Mouse (Mus musculus) myocyte (in vitro differentiated cells): Measurements from ENCODE around the gene 4930426L09Rik. TPM values are rescaled to one million over a fixed set of nuclear protein-coding genes. Genes with fewer than 3 reads are reported as not detected.

ENCODE experiments used
- H3K27me3 ChIP-seq: one replicate; pipeline ENCODE4 v1.6.1; 2011; ENCODE audit not compliant: control insufficient read depth, insufficient read depth, insufficient read length
- H3K36me3 ChIP-seq: one replicate; pipeline ENCODE4 v1.6.1; 2011; ENCODE audit not compliant: control insufficient read depth, insufficient read depth
- H3K4me2 ChIP-seq: one replicate; pipeline ENCODE4 v1.6.1; 2011; ENCODE audit warnings: low read depth, control low read depth
- H3K4me3 ChIP-seq: one replicate; pipeline ENCODE4 v1.5.1; 2011; ENCODE audit warnings: mild to moderate bottlenecking, control low read depth, moderate library complexity
- H3K79me2 ChIP-seq: one replicate; pipeline ENCODE4 v1.6.1; 2011; ENCODE audit not compliant: control insufficient read depth, insufficient read depth
- H3ac ChIP-seq: one replicate; pipeline ENCODE4 v1.6.1; 2011; ENCODE audit not compliant: control insufficient read depth, insufficient read length
- CEBPB ChIP-seq: IDR thresholded peaks from 2 replicates; pipeline ENCODE4 v1.6.1; 2011; ENCODE audit warnings: mild to moderate bottlenecking, moderate library complexity; ENCODE audit not compliant: poor library complexity, insufficient read depth, severe bottlenecking
- E2F4 ChIP-seq: IDR thresholded peaks from one replicate; pipeline ENCODE4 v1.6.1; 2011; ENCODE audit warnings: mild to moderate bottlenecking, control low read depth, moderate library complexity; ENCODE audit not compliant: insufficient read depth
- MAX ChIP-seq: IDR thresholded peaks from one replicate; pipeline ENCODE4 v1.6.1; 2011; ENCODE audit warnings: low read depth, mild to moderate bottlenecking, control low read depth
- MYOD1 ChIP-seq, 3 experiments: IDR thresholded peaks; one replicate each; pipeline ENCODE4 v1.6.1; 2011; ENCODE audit warnings: control low read depth in 2 of 3, low read depth in 2 of 3, mild to moderate bottlenecking in 2 of 3, moderate library complexity in 1 of 3; ENCODE audit not compliant: insufficient read length in 2 of 3, control insufficient read depth in 1 of 3
- MYOG ChIP-seq, 3 experiments: IDR thresholded peaks; one replicate each; pipeline ENCODE4 v1.6.1; 2011; ENCODE audit warnings: control low read depth in 2 of 3, low read depth in 2 of 3, mild to moderate bottlenecking in 2 of 3; ENCODE audit not compliant: insufficient read length in 2 of 3, control insufficient read depth in 1 of 3, insufficient read depth in 1 of 3
- POLR2A ChIP-seq: IDR thresholded peaks from one replicate; pipeline ENCODE4 v1.6.1; 2011; ENCODE audit warnings: low read depth, mild to moderate bottlenecking, control low read depth, moderate library complexity; ENCODE audit not compliant: insufficient read length
- POLR2AphosphoS2 ChIP-seq: IDR thresholded peaks from one replicate; pipeline ENCODE4 v1.6.1; 2011; ENCODE audit warnings: low read depth, control low read depth; ENCODE audit not compliant: insufficient read length
- REST ChIP-seq: IDR thresholded peaks from one replicate; pipeline ENCODE4 v1.6.1; 2011; ENCODE audit warnings: mild to moderate bottlenecking, control low read depth, moderate library complexity; ENCODE audit not compliant: insufficient read depth, insufficient read length
- SRF ChIP-seq: IDR thresholded peaks from one replicate; pipeline ENCODE4 v1.6.1; 2011; ENCODE audit warnings: low read depth; ENCODE audit not compliant: control insufficient read depth, insufficient read length
- TCF12 ChIP-seq: IDR thresholded peaks from one replicate; pipeline ENCODE4 v1.6.1; 2011; ENCODE audit warnings: mild to moderate bottlenecking, control low read depth; ENCODE audit not compliant: poor library complexity, insufficient read depth, severe bottlenecking
- TCF3 ChIP-seq: IDR thresholded peaks from one replicate; pipeline ENCODE4 v1.6.1; 2011; ENCODE audit warnings: low read depth, control low read depth; ENCODE audit not compliant: insufficient read length
- USF1 ChIP-seq: IDR thresholded peaks from one replicate; pipeline ENCODE4 v1.6.1; 2011; ENCODE audit warnings: low read depth, mild to moderate bottlenecking, control low read depth, moderate library complexity
- polyA plus RNA-seq: library from polyadenylated mRNA; unstranded; fragments of >200 nt; fragmentation: generic; extraction: Trizol; gene quantifications from one replicate; pipeline ENCODE4 v1.2.1, GENCODE M21; 2012; ENCODE audit warnings: missing spikeins

Gene 4930426L09Rik
- polyA plus RNA-seq, 1 experiment, result 0.35 TPM

DNA sequence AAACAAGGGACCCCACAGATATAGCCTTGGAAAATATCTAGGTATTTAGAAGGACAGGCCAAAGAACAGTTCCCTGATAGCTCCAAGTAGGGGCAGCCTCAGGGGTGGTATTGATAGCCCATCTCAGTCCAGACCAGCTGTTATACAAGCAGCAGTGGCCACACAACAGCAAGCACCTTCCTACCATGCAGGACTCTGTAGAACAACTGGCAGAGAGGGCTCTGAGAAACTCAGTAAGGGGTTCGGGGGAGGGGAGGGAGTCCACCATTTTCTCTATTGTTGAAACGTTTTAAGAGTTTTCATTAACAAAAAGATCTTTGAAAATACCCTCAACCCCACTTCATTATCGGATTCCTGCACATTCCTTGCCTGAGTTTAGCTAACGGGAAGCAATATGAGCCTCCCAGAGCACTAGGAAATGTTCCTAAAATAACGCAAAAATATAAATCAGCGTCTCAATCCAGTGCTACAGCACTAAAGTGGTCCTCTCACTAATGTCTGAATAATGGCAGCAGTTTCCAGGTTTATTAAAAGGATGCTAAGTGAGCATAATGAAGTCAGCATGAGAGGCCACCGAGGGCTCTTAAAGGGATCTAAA, 37.7 kb upstream of the 4930426L09Rik start:
- TF ChIP-seq TCF12, result no peak
- TF ChIP-seq MYOD1 (IDR thresholded peaks at IDR 0.05; ENCODE audit: control insufficient read depth in 1 of 3, insufficient read length in 2 of 3, low read depth in 2 of 3), result peak in 1 of 3 experiments; percentile 2
- TF ChIP-seq POLR2A, result no peak

DNA sequence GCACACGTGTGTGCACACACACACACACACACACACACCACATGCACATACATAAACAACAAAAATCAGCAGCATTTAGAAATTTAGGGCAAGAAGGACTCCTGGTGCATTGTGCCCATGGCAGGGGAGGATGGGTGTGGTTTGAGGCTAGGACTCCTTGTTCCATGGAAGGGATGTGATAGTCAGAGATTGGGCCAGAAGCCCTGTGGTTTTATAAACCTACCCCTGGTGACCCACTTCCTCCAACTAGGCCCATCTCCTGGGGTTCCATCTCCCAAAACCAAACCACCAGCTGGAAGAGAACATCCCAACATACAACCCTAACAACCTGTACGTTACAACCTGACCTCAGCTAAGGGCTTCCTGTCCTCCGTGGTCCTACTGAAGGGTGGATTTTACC, 35.6 kb upstream of the 4930426L09Rik start:
- peaks cover 29% of the 10 kb centered on the region for H3K79me2 ChIP-seq
- no peaks in the 10 kb centered on the region for H3K27me3 ChIP-seq
- no peak overlapping the region for H3K4me3 ChIP-seq
- no peaks in the 10 kb centered on the region for H3K36me3 ChIP-seq
- H3K4me2 ChIP-seq, result no peak overlapping the region
- no peak overlapping the region for H3ac ChIP-seq
- no peak for TF ChIP-seq SRF
- TF ChIP-seq POLR2AphosphoS2, result no peak
- TF ChIP-seq REST, result no peak
- TF ChIP-seq MAX, result no peak
- TF ChIP-seq E2F4, result no peak
- TF ChIP-seq MYOG (IDR thresholded peaks at IDR 0.05; ENCODE audit: control insufficient read depth in 1 of 3, insufficient read depth in 1 of 3, insufficient read length in 2 of 3, low read depth in 2 of 3), result no peak
- no peak for TF ChIP-seq CEBPB
- no peak for TF ChIP-seq USF1
- no peak for TF ChIP-seq MYOD1 (IDR thresholded peaks at IDR 0.05; ENCODE audit: control insufficient read depth in 1 of 3, insufficient read length in 2 of 3, low read depth in 2 of 3)
- no peak for TF ChIP-seq POLR2A
- no peak for TF ChIP-seq TCF3
- TF ChIP-seq TCF12, result no peak

More for the DNA sequence above, 37.7 kb upstream of the 4930426L09Rik start:
- H3K79me2 ChIP-seq, result peaks cover 39% of the 10 kb centered on the region
- H3K4me3 ChIP-seq, result no peak overlapping the region
- no peak overlapping the region for H3K4me2 ChIP-seq
- no peaks in the 10 kb centered on the region for H3K36me3 ChIP-seq
- H3K27me3 ChIP-seq, result no peaks in the 10 kb centered on the region
- H3ac ChIP-seq, result no peak overlapping the region

DNA sequence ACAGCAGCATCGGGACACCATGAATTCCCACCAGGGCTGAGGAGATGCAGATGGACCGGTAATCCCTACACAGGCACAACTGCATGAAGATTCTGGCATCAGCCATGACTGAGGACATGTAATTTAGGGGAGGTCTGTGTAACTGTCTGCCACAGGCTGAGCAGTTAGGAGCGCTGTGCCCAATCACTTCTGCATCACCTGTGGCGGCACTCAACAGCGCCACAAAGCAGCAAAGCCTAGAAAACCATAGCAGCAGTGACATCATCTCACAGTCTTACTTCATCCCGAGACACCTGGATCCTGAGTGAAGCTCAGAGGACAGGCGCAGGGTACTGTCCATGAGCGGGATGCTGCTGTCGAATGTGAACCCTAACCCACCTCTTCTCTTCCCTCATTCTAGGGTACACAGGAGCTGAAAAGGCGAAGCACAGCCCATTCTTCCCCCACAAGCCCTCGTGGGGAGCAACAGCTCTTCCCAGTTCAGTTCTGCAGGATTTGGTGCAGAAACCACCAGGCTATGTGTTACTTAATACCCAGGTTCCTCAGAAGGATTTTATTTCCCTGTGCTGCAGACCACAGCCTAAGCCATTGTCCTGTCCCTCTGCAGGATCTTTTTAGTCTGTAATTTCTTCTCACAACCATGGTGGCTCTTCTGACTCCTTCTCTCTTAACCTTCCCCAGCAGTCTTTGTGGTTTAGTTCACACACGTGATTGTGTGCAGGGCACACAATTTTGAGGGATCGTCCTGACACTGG, 34.7 kb upstream of the 4930426L09Rik start:
- Histone ChIP-seq H3ac (no peak overlapping the region), H3K36me3 (no peaks in the 10 kb centered on the region), H3K4me3 (no peak overlapping the region), H3K4me2 (no peak overlapping the region), H3K27me3 (no peaks in the 10 kb centered on the region), H3K79me2 (peaks cover 26% of the 10 kb centered on the region)
- TF ChIP-seq POLR2A (no peak), TCF12 (no peak), MYOD1 (IDR thresholded peaks at IDR 0.05; ENCODE audit: control insufficient read depth in 1 of 3, insufficient read length in 2 of 3, low read depth in 2 of 3) (no peak), TCF3 (no peak)

DNA sequence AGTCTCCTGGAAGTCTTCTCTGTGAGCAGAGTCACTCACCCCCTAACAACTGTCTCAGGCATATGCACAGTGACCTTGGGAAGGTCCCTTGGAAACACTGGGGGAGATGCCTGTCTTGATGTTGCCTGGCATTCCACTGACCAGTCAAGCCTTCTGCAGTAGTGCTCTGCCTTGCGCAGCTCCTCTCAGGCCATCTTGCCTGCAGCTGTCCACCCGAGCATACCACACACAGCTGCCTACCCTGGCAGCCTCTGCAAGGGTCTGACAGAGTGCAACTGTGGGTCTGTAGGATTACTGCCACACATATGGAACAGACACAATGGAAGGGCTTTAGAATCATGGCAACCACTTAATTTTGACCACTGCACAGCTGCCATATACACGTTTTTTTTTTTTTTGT, 33.0 kb upstream of the 4930426L09Rik start:
- no peak for TF ChIP-seq E2F4
- peak; percentile 97 for TF ChIP-seq TCF3
- TF ChIP-seq MAX, result no peak
- TF ChIP-seq CEBPB, result no peak
- peak; percentile 85 for TF ChIP-seq TCF12
- peak; percentile 75 to 99 (median 99) for TF ChIP-seq MYOD1 (IDR thresholded peaks at IDR 0.05; ENCODE audit: control insufficient read depth in 1 of 3, insufficient read length in 2 of 3, low read depth in 2 of 3)
- no peak for TF ChIP-seq REST
- TF ChIP-seq MYOG (IDR thresholded peaks at IDR 0.05; ENCODE audit: control insufficient read depth in 1 of 3, insufficient read depth in 1 of 3, insufficient read length in 2 of 3, low read depth in 2 of 3), result peak; percentile 97 to 99 (median 99)
- TF ChIP-seq POLR2A, result no peak
- Histone ChIP-seq H3K4me3 (no peak overlapping the region), H3ac (no peak overlapping the region), H3K36me3 (no peaks in the 10 kb centered on the region), H3K27me3 (no peaks in the 10 kb centered on the region), H3K4me2 (no peak overlapping the region), H3K79me2 (peaks cover 25% of the 10 kb centered on the region)

DNA sequence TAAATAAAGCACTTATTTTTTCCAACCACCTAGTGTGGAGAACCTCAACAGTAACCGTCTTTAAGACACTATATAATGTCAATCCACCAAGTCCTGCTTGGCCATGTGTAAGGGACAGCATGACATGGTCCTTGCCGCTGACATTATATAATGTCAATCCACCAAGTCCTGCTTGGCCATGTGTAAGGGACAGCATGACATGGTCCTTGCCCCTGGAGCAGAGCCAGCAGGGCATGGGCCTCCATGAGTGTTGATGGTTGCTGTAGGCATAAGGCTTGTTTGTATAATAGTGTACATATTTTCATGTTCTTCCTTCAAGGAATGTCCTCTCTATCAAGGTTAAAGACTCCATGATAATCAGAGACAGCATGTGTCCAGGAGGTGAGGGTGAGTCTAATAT, 32.2 kb upstream of the 4930426L09Rik start:
- Histone ChIP-seq H3K79me2 (peaks cover 25% of the 10 kb centered on the region), H3K27me3 (no peaks in the 10 kb centered on the region), H3K4me2 (no peak overlapping the region), H3ac (no peak overlapping the region), H3K36me3 (no peaks in the 10 kb centered on the region), H3K4me3 (no peak overlapping the region)
- TF ChIP-seq TCF12, result no peak
- TF ChIP-seq CEBPB, result no peak
- TF ChIP-seq TCF3, result no peak
